Mouse (Mus musculus): ENCODE data around the gene Carf. TPM values are rescaled to one million over a fixed set of nuclear protein-coding genes. Genes with fewer than 3 reads are reported as not detected.
A peak's percentile ranks its signal among the peaks of the same experiment; 100 is the strongest.
"Not testable (repeated sequence)": the region's sequence is repeated elsewhere in the genome, so short reads cannot be mapped to it uniquely, and the experiment has no call there.

The Carf gene
- 0.80 TPM for polyA plus RNA-seq (2012; fragmentation: generic; extraction: Trizol)
- long read RNA-seq, experiment 1, partial matches to known transcripts, result 1 of 5 reads
- long read RNA-seq, experiment 1, other reads (novel, unspliced or antisense), result 4 of 5 reads
- long read RNA-seq, experiment 2, partial matches to known transcripts, result 1 of 16 reads
- long read RNA-seq, experiment 2, other reads (novel, unspliced or antisense), result 14 of 16 reads

DNA sequence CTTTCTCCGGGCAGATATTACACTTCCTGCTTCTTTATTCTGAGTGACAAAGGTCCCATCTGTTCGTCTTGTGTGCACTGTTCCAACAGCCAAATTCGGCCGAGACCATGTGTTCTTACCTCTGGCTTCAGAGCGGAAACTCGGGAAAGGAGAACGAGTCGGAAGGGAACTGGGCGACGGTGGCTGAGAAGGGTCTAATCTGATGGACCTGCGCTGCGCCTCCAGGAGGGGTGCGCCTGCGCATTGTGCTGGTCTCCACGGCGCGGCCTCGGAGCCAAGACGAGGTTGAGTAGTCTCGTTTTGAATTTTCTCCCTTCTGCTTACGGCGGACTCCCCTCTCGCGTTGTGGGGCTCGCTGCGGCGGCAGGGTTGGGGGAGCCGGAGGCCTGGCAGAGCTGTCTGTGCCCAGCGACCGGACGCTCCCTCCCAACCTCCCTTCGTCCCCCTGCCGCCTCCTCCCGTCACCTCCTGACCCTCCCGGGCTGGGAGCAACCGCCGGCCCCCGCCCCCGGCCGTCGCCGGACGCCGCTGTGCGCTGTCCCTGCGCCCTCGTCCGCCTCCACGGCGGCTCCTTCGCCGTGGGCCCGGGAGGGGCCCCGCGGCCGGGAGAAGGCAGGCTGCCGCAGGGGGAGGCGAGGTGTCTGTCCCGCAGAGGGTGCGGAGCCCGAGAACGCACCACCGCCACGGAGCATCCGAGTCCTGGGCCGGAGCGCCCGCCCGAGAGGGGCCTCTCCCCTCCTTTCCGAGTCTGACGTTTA is at the start of gene Carf, which contains the start of gene Wdr12:
TSS of gene Carf (plus strand) at position 224 of the 758 bp plus-strand sequence.
TSS of gene Wdr12 (minus strand) at position 622 of the 758 bp plus-strand sequence.
- H3K79me2 ChIP-seq (ENCODE audit: control insufficient read depth, insufficient read depth), result peaks cover 47% of the 10 kb centered on the region
- H3ac ChIP-seq (ENCODE audit: control insufficient read depth, insufficient read length, low read depth), result peak within 1 kb of the TSS; percentile 76
- H3K36me3 ChIP-seq (ENCODE audit: control insufficient read depth, insufficient read depth), result peaks cover 27% of the 10 kb centered on the region
- peaks cover 19% of the 10 kb centered on the region for H3K79me3 ChIP-seq (ENCODE audit: low read depth)
- H3K4me3 ChIP-seq (ENCODE audit: insufficient read depth, poor library complexity, severe bottlenecking), result peak within 1 kb of the TSS; percentile 44
- no peaks in the 10 kb centered on the region for H3K27me3 ChIP-seq (ENCODE audit: control insufficient read depth, insufficient read depth, insufficient read length)
- TF ChIP-seq CEBPB (IDR thresholded peaks at IDR 0.05; ENCODE audit: low read depth), result no peak
- no peak for TF ChIP-seq MYOG (IDR thresholded peaks at IDR 0.05; ENCODE audit: control insufficient read depth, extremely low read depth, insufficient read length)
- TF ChIP-seq USF1 (IDR thresholded peaks at IDR 0.05; ENCODE audit: low read depth), result peak; percentile 30
- TF ChIP-seq CTCF (IDR thresholded peaks at IDR 0.05; ENCODE audit: control insufficient read depth, insufficient read depth, insufficient read length), result no peak
- no peak for TF ChIP-seq FOSL1 (IDR thresholded peaks at IDR 0.05; ENCODE audit: insufficient read depth, low read length, poor library complexity, severe bottlenecking)
- TF ChIP-seq MAX (IDR thresholded peaks at IDR 0.05), result peak; percentile 96
- no peak for TF ChIP-seq MYOD1 (IDR thresholded peaks at IDR 0.05; ENCODE audit: control insufficient read depth, insufficient read length, low read depth)

DNA sequence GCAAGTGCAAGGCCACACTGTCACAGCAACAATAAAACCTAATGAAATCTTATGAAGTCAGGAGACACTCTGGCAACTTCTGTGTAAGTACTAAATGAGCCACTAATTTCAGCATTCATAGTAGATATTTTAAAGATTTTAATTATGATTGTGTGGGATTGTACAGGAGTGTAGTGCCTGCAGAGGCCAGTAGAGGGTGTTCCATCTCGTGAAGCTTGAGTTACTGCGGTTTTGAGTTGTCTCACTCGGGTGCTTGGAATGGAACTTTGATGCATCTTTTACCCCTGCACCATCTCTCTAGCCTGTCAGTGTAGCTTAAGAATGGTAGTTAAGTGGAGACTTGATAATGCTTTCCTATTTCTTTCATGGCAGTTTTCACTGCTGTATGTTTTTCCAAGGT is 43.4 kb upstream of the Carf start:
- Histone ChIP-seq H3K36me3 (ENCODE audit: control insufficient read depth, insufficient read depth) (no peaks in the 10 kb centered on the region), H3K79me3 (ENCODE audit: low read depth) (no peaks in the 10 kb centered on the region), H3K79me2 (ENCODE audit: control insufficient read depth, insufficient read depth) (no peaks in the 10 kb centered on the region), H3K4me3 (ENCODE audit: insufficient read depth, poor library complexity, severe bottlenecking) (no peak overlapping the region), H3ac (ENCODE audit: control insufficient read depth, insufficient read length, low read depth) (no peak overlapping the region), H3K27me3 (ENCODE audit: control insufficient read depth, insufficient read depth, insufficient read length) (no peaks in the 10 kb centered on the region)
- TF ChIP-seq CTCF (IDR thresholded peaks at IDR 0.05; ENCODE audit: control insufficient read depth, insufficient read depth, insufficient read length), result no peak
- no peak for TF ChIP-seq CEBPB (IDR thresholded peaks at IDR 0.05; ENCODE audit: low read depth)
- TF ChIP-seq USF1 (IDR thresholded peaks at IDR 0.05; ENCODE audit: low read depth), result no peak
- TF ChIP-seq MYOG (IDR thresholded peaks at IDR 0.05; ENCODE audit: control insufficient read depth, extremely low read depth, insufficient read length), result no peak
- no peak for TF ChIP-seq MYOD1 (IDR thresholded peaks at IDR 0.05; ENCODE audit: control insufficient read depth, insufficient read length, low read depth)
- no peak for TF ChIP-seq MAX (IDR thresholded peaks at IDR 0.05)
- TF ChIP-seq FOSL1 (IDR thresholded peaks at IDR 0.05; ENCODE audit: insufficient read depth, low read length, poor library complexity, severe bottlenecking), result no peak

DNA sequence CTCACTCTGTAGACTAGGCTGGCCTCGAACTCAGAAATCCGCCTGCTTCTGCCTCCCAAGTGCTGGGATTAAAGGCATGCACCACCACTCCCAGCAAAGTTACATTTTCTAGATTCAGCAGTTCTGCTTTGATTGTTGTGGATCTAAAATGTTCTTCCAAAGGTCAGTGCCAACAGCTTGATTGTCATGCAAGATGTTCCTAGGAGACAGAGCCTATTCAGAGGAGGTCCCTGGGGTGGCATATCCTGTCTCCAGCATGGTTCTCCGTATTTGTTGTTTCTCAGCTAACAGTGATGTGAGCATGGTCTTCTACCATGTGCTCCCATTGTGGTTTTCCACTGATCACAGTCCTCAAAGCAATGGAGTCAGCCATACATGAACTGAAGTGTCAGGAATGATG is 41.7 kb upstream of the Carf start:
- no peaks in the 10 kb centered on the region for H3K27me3 ChIP-seq (ENCODE audit: control insufficient read depth, insufficient read depth, insufficient read length)
- H3K4me3 ChIP-seq (ENCODE audit: insufficient read depth, poor library complexity, severe bottlenecking), result no peak overlapping the region
- no peaks in the 10 kb centered on the region for H3K79me2 ChIP-seq (ENCODE audit: control insufficient read depth, insufficient read depth)
- TF ChIP-seq MAX (IDR thresholded peaks at IDR 0.05) (no peak), MYOG (IDR thresholded peaks at IDR 0.05; ENCODE audit: control insufficient read depth, extremely low read depth, insufficient read length) (no peak), MYOD1 (IDR thresholded peaks at IDR 0.05; ENCODE audit: control insufficient read depth, insufficient read length, low read depth) (no peak)
- H3K36me3 ChIP-seq (ENCODE audit: control insufficient read depth, insufficient read depth), result no peaks in the 10 kb centered on the region
- no peaks in the 10 kb centered on the region for H3K79me3 ChIP-seq (ENCODE audit: low read depth)
- no peak overlapping the region for H3ac ChIP-seq (ENCODE audit: control insufficient read depth, insufficient read length, low read depth)

DNA sequence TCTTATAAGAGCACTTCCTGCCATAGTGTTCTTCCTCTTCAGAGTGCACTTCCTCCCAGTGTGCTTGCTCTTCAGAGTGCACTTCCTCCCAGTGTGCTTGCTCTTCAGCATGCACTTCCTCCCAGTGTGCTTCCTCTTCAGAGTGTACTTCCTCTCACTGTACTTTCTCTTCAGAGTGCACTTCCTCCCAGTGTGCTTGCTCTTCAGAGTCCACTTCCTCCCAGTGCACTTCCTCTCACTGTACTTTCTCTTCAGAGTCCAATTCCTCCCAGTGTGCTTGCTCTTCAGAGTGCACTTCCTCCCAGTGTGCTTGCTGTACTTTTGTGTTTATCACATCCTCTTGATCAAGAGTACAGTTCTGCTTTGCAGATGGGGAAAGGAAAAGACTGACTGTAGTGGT is 27.3 kb upstream of the Carf start:
- peaks cover 15% of the 10 kb centered on the region for H3K36me3 ChIP-seq (ENCODE audit: control insufficient read depth, insufficient read depth)
- not testable (repeated sequence) for H3K27me3 ChIP-seq (ENCODE audit: control insufficient read depth, insufficient read depth, insufficient read length); H3K79me3 ChIP-seq (ENCODE audit: low read depth); H3K4me3 ChIP-seq (ENCODE audit: insufficient read depth, poor library complexity, severe bottlenecking); H3K79me2 ChIP-seq (ENCODE audit: control insufficient read depth, insufficient read depth); H3ac ChIP-seq (ENCODE audit: control insufficient read depth, insufficient read length, low read depth)

DNA sequence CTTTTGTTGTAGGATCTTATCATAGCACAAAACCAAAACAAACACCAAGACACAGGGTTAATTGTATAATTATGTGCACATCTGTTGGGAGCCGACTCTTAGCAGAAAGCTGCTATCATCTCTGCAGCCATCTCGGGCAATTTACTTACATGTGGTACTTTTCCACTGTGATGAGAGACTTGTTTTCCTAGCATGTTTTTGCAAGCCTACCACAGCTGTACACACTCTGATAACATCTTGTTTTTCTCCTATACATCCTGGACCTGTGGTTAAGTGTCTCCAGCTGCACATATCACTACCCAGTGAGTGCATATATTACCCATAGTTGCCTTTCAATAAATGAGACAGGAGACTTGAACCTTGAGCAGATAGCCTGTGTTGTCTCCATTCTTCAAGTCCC is 23.1 kb upstream of the Carf start:
- Histone ChIP-seq H3K79me2 (ENCODE audit: control insufficient read depth, insufficient read depth) (no peaks in the 10 kb centered on the region), H3K4me3 (ENCODE audit: insufficient read depth, poor library complexity, severe bottlenecking) (no peak overlapping the region), H3ac (ENCODE audit: control insufficient read depth, insufficient read length, low read depth) (no peak overlapping the region), H3K27me3 (ENCODE audit: control insufficient read depth, insufficient read depth, insufficient read length) (no peaks in the 10 kb centered on the region), H3K36me3 (ENCODE audit: control insufficient read depth, insufficient read depth) (peaks cover 57% of the 10 kb centered on the region), H3K79me3 (ENCODE audit: low read depth) (no peaks in the 10 kb centered on the region)
- no peak for TF ChIP-seq FOSL1 (IDR thresholded peaks at IDR 0.05; ENCODE audit: insufficient read depth, low read length, poor library complexity, severe bottlenecking)
- TF ChIP-seq CEBPB (IDR thresholded peaks at IDR 0.05; ENCODE audit: low read depth), result no peak
- TF ChIP-seq CTCF (IDR thresholded peaks at IDR 0.05; ENCODE audit: control insufficient read depth, insufficient read depth, insufficient read length), result no peak
- TF ChIP-seq MYOD1 (IDR thresholded peaks at IDR 0.05; ENCODE audit: control insufficient read depth, insufficient read length, low read depth), result no peak
- no peak for TF ChIP-seq MYOG (IDR thresholded peaks at IDR 0.05; ENCODE audit: control insufficient read depth, extremely low read depth, insufficient read length)
- TF ChIP-seq USF1 (IDR thresholded peaks at IDR 0.05; ENCODE audit: low read depth), result no peak
- no peak for TF ChIP-seq MAX (IDR thresholded peaks at IDR 0.05)

DNA sequence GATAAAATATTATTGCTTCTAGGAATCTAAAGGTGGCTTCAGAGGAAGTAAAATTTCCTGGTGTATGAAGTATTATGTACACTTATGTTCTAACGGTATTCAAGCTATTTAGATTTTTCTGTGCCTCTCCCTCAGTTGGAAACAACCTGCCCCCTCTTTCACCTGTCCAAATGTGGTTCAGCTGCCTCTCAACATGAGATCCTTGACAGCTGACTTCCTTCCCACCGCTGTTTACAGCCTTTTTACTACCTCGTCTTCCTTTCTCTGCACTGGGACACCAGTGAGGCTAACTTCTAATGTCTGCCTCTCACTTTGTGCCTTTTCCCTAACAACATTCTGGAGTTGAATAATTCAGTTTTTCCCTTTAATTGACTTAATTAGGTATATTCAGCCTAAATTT is 22.5 kb upstream of the Carf start:
- Histone ChIP-seq H3K79me3 (ENCODE audit: low read depth) (no peaks in the 10 kb centered on the region), H3ac (ENCODE audit: control insufficient read depth, insufficient read length, low read depth) (no peak overlapping the region), H3K27me3 (ENCODE audit: control insufficient read depth, insufficient read depth, insufficient read length) (no peaks in the 10 kb centered on the region), H3K36me3 (ENCODE audit: control insufficient read depth, insufficient read depth) (peaks cover 63% of the 10 kb centered on the region), H3K4me3 (ENCODE audit: insufficient read depth, poor library complexity, severe bottlenecking) (no peak overlapping the region), H3K79me2 (ENCODE audit: control insufficient read depth, insufficient read depth) (no peaks in the 10 kb centered on the region)
- TF ChIP-seq CEBPB (IDR thresholded peaks at IDR 0.05; ENCODE audit: low read depth) (no peak), CTCF (IDR thresholded peaks at IDR 0.05; ENCODE audit: control insufficient read depth, insufficient read depth, insufficient read length) (no peak), MYOD1 (IDR thresholded peaks at IDR 0.05; ENCODE audit: control insufficient read depth, insufficient read length, low read depth) (no peak), USF1 (IDR thresholded peaks at IDR 0.05; ENCODE audit: low read depth) (no peak), MYOG (IDR thresholded peaks at IDR 0.05; ENCODE audit: control insufficient read depth, extremely low read depth, insufficient read length) (no peak), FOSL1 (IDR thresholded peaks at IDR 0.05; ENCODE audit: insufficient read depth, low read length, poor library complexity, severe bottlenecking) (no peak), MAX (IDR thresholded peaks at IDR 0.05) (no peak)

All from C2C12 (cell line).